Mouse (Mus musculus): ENCODE results near the gene Aldh1a2.

Aldh1a2 gene

GRCm38 (mm10) chr9:71216036-71216995, 727 bp downstream of the Aldh1a2 start:
- peak; percentile 30 for DNase-seq (ENCODE audit: low read depth, low spot score)

- DNase-seq (ENCODE audit: low read depth, low spot score): peak; percentile 48
These were observed 1.6 kb downstream of the Aldh1a2 start for GRCm38 (mm10) chr9:71216996-71217792.

DNA sequence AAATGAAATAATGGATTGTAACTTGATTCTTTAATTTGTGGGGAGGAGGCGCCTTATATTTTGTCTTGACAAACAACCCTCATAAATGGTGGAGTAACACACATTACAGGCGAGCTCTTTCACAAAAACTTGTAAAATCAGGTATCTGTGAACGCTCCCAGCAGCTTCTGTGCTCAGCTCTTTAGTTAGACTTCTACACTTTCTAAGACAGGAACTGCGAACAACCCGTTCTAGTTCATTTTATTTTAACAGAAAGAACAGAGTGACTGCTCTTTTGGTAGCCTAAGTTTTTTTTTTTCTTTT, 2.2 kb downstream of the Aldh1a2 start:
- DNase-seq (ENCODE audit: low read depth, low spot score): no peak

- DNase-seq (ENCODE audit: low read depth, low spot score): no peak
These were observed 3.6 kb downstream of the Aldh1a2 start for GRCm38 (mm10) chr9:71219161-71219560.

GRCm38 (mm10) chr9:71220401-71220800, 4.8 kb downstream of the Aldh1a2 start:
- no peak for DNase-seq (ENCODE audit: low read depth, low spot score)

DNA sequence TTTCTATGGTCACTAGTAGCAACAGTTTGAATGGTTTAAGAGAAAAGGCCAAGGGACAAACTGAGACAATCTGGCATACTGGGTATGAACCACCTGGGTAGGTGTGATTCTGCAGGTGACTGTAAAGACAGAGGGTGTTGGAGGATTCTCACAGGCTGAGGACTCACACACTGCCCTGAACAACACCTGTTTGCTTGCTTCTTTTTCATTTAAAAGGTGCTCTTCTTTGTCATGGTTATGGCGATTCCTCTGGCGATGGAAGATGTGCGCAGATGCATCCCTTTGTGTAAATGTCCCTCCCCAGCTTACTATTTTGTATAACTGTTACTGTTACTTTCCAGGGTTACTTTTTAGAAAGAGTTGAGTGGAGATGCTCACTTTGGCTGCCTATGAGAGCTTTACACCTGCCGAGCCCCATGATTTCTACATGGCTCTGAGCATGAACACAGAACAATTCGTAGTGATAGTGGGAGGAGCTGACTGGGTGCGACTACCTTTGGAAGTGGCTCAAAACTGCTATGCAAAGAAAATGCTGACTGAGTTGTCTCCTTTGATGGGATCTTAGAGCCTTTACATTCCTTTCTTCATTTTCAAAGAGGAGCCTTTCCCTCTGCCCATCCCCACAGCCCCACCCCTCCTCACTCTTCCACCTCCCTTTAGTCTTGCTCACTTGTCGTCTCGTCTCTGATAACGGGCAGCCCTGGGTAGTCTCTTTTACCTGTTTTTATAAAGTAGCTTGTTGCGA, 11.8 kb downstream of the Aldh1a2 start:
- DNase-seq (ENCODE audit: low read depth, low spot score): no peak

GRCm38 (mm10) chr9:71230011-71230410, 14.4 kb downstream of the Aldh1a2 start:
- no peak for DNase-seq (ENCODE audit: low read depth, low spot score)

- DNase-seq (ENCODE audit: low read depth, low spot score): no peak
These were observed 21.0 kb downstream of the Aldh1a2 start for GRCm38 (mm10) chr9:71236540-71236939.

DNA sequence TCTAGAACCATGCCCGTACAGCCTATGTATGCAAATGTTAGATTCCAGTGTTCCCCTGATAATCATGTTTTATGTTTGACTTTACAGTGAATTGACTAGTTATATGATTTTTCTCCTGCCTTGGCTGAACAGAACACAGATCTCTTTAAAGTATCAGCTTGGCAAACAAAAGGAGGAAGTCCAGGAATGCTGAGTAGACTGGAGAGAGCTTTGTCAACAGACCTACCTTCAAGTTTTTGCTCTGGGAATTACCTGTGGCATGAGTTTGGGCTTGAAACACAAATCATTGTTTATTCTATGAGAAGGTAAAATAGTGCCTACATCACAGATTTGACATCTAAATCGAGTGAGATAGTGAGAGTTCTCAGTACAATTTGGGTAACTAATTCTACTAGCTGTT, 24.3 kb downstream of the Aldh1a2 start:
- no peak for DNase-seq (ENCODE audit: low read depth, low spot score)

DNA sequence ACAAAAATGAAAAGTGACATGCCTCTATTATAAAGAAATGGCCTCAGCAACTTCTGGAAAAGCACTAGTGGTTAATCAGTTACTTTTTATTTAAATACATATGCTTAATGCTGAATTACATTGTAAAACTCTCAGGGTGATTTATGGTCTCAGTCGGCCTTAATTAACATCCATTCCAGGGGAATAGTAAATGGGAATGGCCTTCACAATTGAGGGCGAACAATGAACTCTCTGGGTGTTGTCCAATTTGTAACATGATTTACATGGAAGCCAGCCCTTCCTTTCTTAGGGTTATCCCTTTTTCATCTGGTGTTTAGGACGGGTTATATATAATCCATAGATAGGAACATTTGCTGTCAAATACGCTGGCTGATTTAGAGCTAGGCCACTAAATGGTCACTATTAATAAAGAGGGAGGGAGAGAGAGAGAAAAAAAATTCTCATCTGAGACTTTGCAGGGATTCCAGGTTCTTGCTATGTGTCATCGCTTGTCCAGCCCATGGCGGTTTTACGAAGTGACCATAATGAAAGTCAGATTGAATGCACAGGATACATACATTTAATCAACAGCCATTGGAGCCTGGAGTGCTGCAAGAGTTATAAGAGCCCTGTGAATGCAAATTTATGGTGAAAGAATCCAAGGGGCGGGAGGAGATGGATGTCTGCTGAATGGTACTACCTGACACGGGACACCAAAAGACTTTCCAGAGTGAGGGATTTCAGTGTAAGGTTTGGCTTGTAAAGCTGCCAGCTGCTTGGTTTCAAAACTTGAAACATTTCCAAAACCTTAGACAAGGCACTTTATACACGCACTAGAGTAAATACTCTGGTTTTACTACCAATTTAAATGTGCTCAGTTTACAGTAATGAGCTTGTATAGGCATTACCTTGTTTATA, 26.2 kb downstream of the Aldh1a2 start:
- DNase-seq (ENCODE audit: low read depth, low spot score): peak; percentile 60

- no peak for DNase-seq (ENCODE audit: low read depth, low spot score)
These were observed 26.8 kb downstream of the Aldh1a2 start for GRCm38 (mm10) chr9:71242412-71242781.

GRCm38 (mm10) chr9:71254380-71254779, 38.8 kb downstream of the Aldh1a2 start:
- no peak for DNase-seq (ENCODE audit: low read depth, low spot score)

- no peak for DNase-seq (ENCODE audit: low read depth, low spot score)
These were observed 47.1 kb downstream of the Aldh1a2 start for GRCm38 (mm10) chr9:71262711-71263110.

DNA sequence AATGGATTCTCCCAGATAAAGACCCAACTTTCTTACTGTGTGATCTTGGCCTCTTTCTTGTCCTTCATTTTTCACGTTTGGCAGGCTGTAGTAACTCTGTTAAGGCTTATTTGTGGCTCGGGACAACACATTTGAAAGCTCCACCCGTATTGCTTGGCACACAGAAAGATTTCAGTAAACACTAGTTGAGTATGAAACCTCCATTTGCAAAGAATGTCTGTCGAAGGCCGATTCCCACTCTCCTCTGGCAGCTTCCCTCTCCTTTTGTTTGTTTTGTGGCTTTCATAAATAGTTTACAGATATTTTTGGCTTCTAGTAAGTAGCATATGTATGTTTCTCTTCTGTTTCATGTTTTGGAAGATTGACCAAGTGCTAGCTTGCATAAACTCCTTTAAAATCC, 54.1 kb downstream of the Aldh1a2 start:
- no peak for DNase-seq (ENCODE audit: low read depth, low spot score)

- no peak for DNase-seq (ENCODE audit: low read depth, low spot score)
These were observed 54.6 kb downstream of the Aldh1a2 start for GRCm38 (mm10) chr9:71270205-71270604.

DNA sequence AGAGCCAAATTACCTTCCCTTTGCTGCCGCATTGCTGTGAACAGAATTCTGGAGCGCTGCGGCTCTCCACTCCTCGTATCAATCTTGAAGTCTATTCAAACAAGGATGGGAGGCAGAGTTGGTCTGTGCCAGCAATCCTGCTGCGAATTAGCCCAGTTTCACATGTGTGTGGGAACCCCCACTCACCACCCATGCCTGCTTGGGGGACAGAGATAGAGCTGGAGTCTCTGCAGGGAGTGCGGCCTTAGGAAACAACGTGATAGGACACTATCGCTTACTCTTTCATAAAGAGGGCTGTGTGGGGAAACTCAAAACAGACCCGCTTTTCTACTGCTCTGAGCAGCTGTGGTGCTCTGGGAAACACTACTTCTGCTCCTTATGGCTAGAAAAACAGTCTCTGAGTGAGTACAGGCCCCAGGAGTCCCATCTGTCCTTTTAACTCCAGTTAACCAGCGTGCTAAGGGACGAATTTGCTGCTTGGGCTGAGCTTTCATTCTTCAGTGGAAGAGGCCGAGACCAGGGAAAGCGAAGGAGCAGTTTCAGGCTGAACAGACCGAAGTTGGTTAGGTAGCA, 60.6 kb downstream of the Aldh1a2 start:
- DNase-seq (ENCODE audit: low read depth, low spot score): peak; percentile 12

- no peak for DNase-seq (ENCODE audit: low read depth, low spot score)
These were observed 63.2 kb downstream of the Aldh1a2 start for GRCm38 (mm10) chr9:71278741-71279140.

GRCm38 (mm10) chr9:71283156-71283555, 67.6 kb downstream of the Aldh1a2 start:
- no peak for DNase-seq (ENCODE audit: low read depth, low spot score)

DNA sequence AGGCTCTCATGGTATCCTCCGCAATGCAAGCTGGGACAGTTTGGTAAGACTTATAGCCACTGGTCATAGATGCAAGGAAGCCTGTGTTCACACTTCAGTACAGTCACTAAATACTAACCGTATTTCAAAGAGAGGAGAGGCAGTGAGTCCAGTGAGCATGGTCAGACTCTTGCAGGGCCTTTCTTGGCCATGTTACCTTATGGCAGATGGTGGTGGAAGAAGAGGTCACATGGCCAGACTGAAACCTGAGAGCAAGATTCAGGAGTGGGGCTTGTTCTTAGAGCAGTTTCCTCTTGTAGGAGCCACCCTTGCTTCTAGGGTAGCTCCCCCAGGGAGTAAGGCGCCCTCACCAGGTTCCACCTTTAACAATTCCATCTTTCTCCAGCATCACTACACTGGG, 69.6 kb downstream of the Aldh1a2 start:
- DNase-seq (ENCODE audit: low read depth, low spot score): no peak

DNA sequence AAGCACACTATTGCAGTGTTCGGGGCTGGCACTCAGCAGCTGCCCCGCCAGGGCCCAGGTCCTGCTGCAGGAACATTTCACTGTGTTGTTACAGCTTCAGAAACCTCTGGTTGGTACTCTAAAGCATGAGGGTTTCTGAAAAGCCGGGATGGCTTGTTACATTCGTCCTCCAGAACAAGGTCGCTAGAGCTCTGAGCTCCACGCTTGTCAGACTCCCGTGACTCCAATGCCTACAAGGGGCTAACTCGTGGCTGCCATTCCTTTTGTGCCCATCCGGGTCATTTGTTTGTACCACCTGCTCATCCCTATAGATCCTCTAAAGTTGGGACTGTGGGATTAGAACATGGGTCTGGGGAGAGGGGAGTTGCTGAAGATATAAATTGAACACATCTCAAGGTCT, 70.8 kb downstream of the Aldh1a2 start:
- no peak for DNase-seq (ENCODE audit: low read depth, low spot score)

- DNase-seq (ENCODE audit: low read depth, low spot score): no peak
These were observed 73.1 kb downstream of the Aldh1a2 start for GRCm38 (mm10) chr9:71288738-71289137.
